Mouse (Mus musculus) megakaryocyte-erythroid progenitor cell, adult 5-6 weeks (primary cell): ENCODE results near the gene Nat8f6. TPM values are rescaled to one million over a fixed set of nuclear protein-coding genes. Genes with fewer than 3 reads are reported as not detected.
"Not testable (repeated sequence)": the region's sequence is repeated elsewhere in the genome, so short reads cannot be mapped to it uniquely, and the experiment has no call there.

ENCODE experiments used
- ATAC-seq: replicated peaks from 2 replicates; pipeline ENCODE4 v1.8.0; 2016; ENCODE audit warnings: mild to moderate bottlenecking, inconsistent platforms; ENCODE audit not compliant: severe bottlenecking, poor library complexity, low FRiP score, low TSS enrichment
- total RNA-seq, 2 experiments: library from RNA; stranded (forward) in 1 of 2; stranded (reverse) in 1 of 2; fragments of 200-1000, 215-1000 nt in 1 of 2; fragments of >200 nt in 1 of 2; fragmentation: Nextera tagmentation in 1 of 2; gene quantifications; 2 replicates each; pipeline ENCODE4 v1.2.3; 2014 to 2017

Nat8f6 gene
- total RNA-seq (2014; fragmentation: Nextera tagmentation) (not detected in 2 replicates), total RNA-seq (2017) (not detected in 2 replicates)

- no peak for ATAC-seq
Observed at GRCm38 (mm10) chr6:85820837-85821236, at the start of gene Nat8f6, which contains the start of gene Nat8f5. Nat8f6 (minus strand) TSS chr6:85820954. Nat8f5 (minus strand) TSS chr6:85820972.

- ATAC-seq = not testable (repeated sequence)
Observed at GRCm38 (mm10) chr6:85869006-85869405, 48.3 kb upstream of the Nat8f6 start, which contains the start of gene Nat8f2. Nat8f2 (minus strand) TSS chr6:85869158.

- no peak for ATAC-seq
Observed at GRCm38 (mm10) chr6:85867726-85868690, 47.3 kb upstream of the Nat8f6 start.

DNA sequence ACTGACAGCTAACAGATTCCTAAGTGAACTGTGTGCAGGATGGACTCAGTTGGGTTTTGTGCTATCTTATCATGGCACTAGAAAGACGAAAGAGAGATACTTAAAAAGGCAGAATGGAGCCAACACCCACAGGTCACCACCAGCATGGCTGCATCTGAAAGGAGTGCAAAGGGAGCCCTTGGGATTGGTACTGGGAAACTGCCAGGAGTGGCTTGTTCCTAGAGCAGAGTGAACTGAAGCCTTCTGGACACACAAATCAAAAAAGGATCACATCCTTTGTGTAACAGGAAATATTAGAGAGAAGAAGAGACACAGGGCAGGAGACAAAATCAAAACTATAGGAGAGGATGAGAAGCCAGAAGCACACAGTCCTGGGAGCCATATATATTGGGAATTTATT, 46.2 kb upstream of the Nat8f6 start:
- ATAC-seq = not testable (repeated sequence)

GRCm38 (mm10) chr6:85866166-85866565, 45.4 kb upstream of the Nat8f6 start:
- not testable (repeated sequence) for ATAC-seq

GRCm38 (mm10) chr6:85864900-85865639, 44.3 kb upstream of the Nat8f6 start:
- not testable (repeated sequence) for ATAC-seq

- ATAC-seq = no peak
Observed at GRCm38 (mm10) chr6:85863840-85864239, 43.1 kb upstream of the Nat8f6 start.

- ATAC-seq = no peak
Observed at GRCm38 (mm10) chr6:85863136-85863535, 42.4 kb upstream of the Nat8f6 start.

DNA sequence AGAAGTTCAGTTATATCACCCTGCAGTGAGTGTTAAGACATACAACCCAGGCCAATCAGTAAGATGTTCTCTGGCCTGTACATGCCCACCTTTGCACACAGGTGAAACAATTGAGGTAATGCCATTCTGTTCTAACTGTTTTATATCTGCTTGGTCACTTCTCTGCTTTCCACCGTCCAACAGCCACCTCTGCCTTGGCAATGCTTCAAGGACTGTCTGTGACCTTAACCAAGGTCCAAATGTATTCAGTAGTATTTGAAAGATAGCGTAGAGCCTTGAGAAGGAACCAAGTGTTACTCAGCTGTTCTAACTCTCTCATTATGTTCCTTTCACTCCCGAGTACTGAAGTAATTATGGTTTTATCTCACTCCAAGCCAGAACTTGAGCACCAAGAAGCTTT, 41.8 kb upstream of the Nat8f6 start:
- ATAC-seq = no peak

- no peak for ATAC-seq
Observed at GRCm38 (mm10) chr6:85861247-85861646, 40.5 kb upstream of the Nat8f6 start.

- ATAC-seq = no peak
Observed at GRCm38 (mm10) chr6:85856194-85856678, 35.5 kb upstream of the Nat8f6 start.

- no peak for ATAC-seq
Observed at GRCm38 (mm10) chr6:85853481-85853880, 32.7 kb upstream of the Nat8f6 start.

DNA sequence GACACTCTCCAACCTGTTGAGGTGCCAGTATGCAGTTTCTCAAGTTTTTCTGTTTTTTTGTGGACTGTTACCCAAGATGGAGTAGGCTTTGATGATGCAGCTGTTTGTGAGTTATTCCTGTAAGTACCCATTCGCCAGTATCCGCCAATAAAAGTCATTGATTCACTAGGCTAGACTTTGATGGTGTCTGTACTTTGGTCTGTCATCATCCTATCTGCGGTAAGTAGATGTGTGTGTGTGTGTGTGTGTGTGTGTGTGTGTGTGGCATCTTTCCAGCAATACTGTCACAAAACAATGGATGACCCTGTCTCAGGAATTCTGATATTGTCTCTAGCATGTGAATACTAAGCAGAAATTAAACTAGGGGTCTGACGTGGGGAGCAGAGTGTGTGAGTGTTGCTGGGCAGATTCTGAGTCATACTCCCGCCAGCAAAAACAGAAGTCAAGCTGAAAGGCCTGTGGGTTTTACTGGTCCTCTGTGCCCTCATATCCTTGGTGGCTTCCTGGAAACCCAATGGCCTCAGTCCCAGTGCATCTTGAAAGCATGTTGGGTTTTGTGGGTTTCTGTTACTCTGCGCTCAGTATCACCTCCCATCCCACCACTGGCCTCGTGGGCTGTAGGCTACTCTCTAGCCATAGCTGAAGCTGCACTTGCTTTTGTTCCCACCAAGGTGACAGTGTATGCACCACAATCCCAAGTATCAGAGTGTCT, 30.5 kb upstream of the Nat8f6 start:
- ATAC-seq = no peak

DNA sequence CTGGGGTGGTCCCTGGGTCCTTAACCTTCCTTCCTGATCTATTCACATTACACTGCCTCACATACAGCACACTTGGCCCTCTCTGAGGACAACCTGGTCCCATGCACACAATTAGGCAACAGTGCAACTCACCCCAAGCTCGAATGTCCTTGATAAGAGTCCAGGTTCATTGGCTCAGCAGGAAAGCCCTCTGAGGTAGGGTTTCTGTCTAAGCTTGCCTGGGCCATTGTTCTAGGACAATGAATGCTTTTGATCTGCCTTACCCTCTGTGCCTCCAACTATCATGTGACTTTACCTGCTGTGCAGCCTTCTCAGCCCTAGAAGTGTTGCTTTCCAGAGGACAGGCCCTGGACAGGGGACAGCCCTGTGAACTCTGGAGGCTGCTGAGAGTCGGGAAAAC, 28.5 kb upstream of the Nat8f6 start:
- no peak for ATAC-seq

DNA sequence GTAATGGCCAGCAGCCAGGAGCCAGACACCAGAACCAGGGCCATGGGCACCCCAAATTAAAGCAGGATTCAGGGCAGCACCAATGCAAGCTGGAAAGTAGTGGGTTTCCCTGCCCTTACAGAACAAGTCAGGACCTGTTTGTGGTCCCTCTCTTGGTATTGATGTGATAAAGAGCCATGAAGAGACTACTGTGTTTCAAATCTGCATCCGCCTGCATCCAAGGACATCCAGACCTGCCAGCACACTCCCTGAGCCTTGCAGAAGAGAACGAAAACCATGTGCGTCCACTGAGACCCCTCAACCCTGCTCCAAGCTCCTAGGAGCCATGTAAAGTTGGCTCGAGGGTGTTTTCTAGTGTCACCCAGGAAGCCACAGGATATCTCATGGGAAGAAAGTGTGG, 27.4 kb upstream of the Nat8f6 start:
- ATAC-seq = no peak

DNA sequence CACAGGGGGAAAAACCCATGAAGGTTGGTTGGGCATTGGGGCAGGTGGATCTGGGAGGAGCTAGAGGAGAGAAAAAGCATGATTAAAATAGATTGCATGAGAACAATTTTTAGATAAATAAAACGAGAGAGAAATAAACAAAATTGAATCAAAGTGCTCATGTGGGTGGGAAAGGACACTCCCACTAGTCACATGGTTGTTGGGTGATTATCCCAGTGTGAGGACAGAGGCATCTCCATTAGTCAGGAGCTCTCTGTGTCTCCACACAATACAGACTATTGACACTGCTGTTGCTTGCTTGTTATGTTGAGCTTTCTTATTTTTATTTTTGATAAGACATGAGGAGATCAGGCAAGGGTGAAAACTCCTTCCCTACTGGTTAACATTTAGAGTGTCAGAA, 26.2 kb upstream of the Nat8f6 start:
- no peak for ATAC-seq

DNA sequence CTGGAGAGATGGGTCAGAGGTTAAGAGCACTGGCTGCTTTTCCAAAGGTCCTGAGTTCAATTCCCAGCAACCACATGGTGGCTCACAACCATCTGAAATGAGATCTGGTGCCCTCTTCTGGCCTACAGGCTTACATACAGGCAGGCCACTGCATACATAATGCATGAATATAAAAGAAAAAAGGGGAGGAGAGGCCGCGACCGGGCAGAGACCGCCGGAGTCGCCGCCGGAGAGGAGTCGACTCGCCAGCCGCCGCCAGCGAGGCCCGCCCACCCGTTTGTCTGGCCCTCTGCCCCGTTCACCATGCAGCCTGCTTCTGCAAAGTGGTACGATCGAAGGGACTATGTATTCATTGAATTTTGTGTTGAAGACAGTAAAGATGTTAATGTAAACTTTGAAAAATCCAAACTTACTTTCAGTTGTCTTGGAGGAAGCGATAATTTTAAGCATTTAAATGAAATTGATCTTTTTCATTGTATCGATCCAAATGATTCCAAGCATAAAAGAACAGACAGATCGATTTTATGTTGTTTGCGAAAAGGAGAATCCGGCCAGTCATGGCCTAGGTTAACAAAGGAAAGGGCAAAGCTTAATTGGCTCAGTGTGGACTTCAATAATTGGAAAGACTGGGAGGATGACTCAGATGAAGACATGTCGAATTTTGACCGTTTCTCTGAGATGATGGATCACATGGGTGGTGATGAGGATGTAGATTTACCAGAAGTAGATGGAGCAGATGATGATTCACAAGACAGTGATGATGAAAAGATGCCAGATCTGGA, 23.1 kb upstream of the Nat8f6 start:
- ATAC-seq = not testable (repeated sequence)

DNA sequence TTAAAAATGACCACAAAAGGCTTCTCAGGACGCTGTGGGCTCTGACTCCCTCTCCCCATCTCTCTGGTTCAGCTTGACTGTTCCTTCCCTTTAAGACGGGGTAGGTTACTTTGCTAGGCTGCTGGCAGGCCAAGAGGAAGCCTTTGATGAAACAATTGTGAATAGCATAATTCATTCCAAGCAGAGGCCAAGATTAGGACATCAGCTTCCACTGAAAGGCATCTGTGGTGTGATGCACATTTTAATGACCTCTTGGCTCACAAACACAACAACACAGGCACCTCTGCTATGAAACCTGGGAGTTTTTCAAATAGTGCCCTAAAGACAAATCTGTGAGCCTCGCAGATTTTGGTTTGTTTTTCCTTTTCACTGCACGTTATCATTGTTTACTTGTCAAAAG, 19.2 kb upstream of the Nat8f6 start:
- ATAC-seq = no peak

- ATAC-seq = no peak
Observed at GRCm38 (mm10) chr6:85838674-85839073, 17.9 kb upstream of the Nat8f6 start.
